Mouse (Mus musculus) liver, embryonic 14.5 days (tissue): Measurements from ENCODE around the gene Tmem273. TPM values are rescaled to one million over a fixed set of nuclear protein-coding genes. Genes with fewer than 3 reads are reported as not detected.

Source experiments
- ATAC-seq: fragments of 200-750 bp; cut with Nextera tagmentation; 2 replicates; pipeline ENCODE4 v1.8.0; 2017; ENCODE audit warnings: moderate number of reproducible peaks, mild to moderate bottlenecking, moderate library complexity; ENCODE audit not compliant: insufficient read depth
- DNase-seq, 3 experiments: peaks; one replicate each; pipeline ENCODE4 v3.0.0-alpha.2; 2012 to 2013; ENCODE audit warnings: low read depth in 3 of 3, low spot score in 3 of 3
- H3K27ac ChIP-seq: fragments of 300-500 bp; sonication (generic); 2 replicates; pipeline ENCODE4 v1.5.1; 2014; ENCODE audit warnings: moderate library complexity, mild to moderate bottlenecking, control low read depth, inconsistent platforms
- H3K27me3 ChIP-seq: fragments of 300-500 bp; sonication (generic); 2 replicates; pipeline ENCODE4 v1.6.1; 2014; ENCODE audit warnings: mild to moderate bottlenecking, low read length, moderate library complexity; ENCODE audit not compliant: control insufficient read depth, insufficient read depth
- H3K36me3 ChIP-seq: fragments of 300-500 bp; sonication (generic); replicated peaks from 2 replicates; pipeline ENCODE4 v1.6.1; 2014; ENCODE audit warnings: low read depth; ENCODE audit not compliant: control insufficient read depth, insufficient read depth
- H3K4me1 ChIP-seq, 2 experiments: fragments of 200-500 bp in 1 of 2; fragments of 300-500 bp in 1 of 2; sonication (generic) in 1 of 2; replicated peaks; 2 replicates each; pipeline ENCODE4 v1.6.1; 2012 to 2014; ENCODE audit warnings: antibody characterized with exemption in 1 of 2, inconsistent platforms in 1 of 2, low read length in 1 of 2; ENCODE audit not compliant: control insufficient read depth in 2 of 2, insufficient read depth in 2 of 2
- H3K4me2 ChIP-seq: fragments of 300-500 bp; sonication (generic); 2 replicates; pipeline ENCODE4 v1.6.1; 2014; ENCODE audit warnings: low read depth, mild to moderate bottlenecking, control low read depth, moderate library complexity
- H3K4me3 ChIP-seq, 2 experiments: fragments of 200-500 bp in 1 of 2; fragments of 300-500 bp in 1 of 2; sonication (generic) in 1 of 2; 2 replicates each; pipeline ENCODE4 v1.5.1; 2012 to 2014; ENCODE audit warnings: low read depth in 2 of 2, low read length in 2 of 2, mild to moderate bottlenecking in 2 of 2, control low read depth in 1 of 2, inconsistent platforms in 1 of 2, moderate library complexity in 1 of 2; ENCODE audit not compliant: insufficient read depth in 1 of 2
- H3K9ac ChIP-seq: fragments of 300-500 bp; sonication (generic); replicated peaks from 2 replicates; pipeline ENCODE4 v1.6.1; 2014; ENCODE audit warnings: mild to moderate bottlenecking, control low read depth, moderate library complexity
- H3K9me3 ChIP-seq: fragments of 300-500 bp; sonication (generic); 2 replicates; pipeline ENCODE4 v1.6.1; 2016; ENCODE audit warnings: low read length, mixed read lengths; ENCODE audit not compliant: control insufficient read depth
- CTCF ChIP-seq: IDR thresholded peaks from 2 replicates; pipeline ENCODE4 v1.5.1; 2016; ENCODE audit warnings: antibody characterized with exemption, low read depth, control low read depth
- EP300 ChIP-seq: IDR thresholded peaks from 2 replicates; pipeline ENCODE4 v1.6.1; 2016; ENCODE audit warnings: antibody characterized with exemption, low read depth
- WGBS: fragments of 180-500 bp; shearing (Covaris S2); extraction: QIAGEN DNeasy Blood & Tissue Kit; methylation state at CpG from one replicate; pipeline ENCODE4 v1.1.7; 2014; ENCODE audit not compliant: insufficient replicate concordance; 5-methylcytosine and 5-hydroxymethylcytosine counted together
- polyA plus RNA-seq, 2 experiments: library from polyadenylated mRNA; depleted of rRNA in 1 of 2; stranded (reverse) in 1 of 2; unstranded in 1 of 2; fragments of >200 nt; fragmentation: Nextera tagmentation in 1 of 2; extraction: Ambion mirVana in 1 of 2; gene quantifications; 2 replicates each; pipeline versions ENCODE4 v1.2.1 to v1.2.3; 2012 to 2014

Gene Tmem273
- polyA plus RNA-seq, 2 experiments = 1.4 to 1.5 TPM

DNA sequence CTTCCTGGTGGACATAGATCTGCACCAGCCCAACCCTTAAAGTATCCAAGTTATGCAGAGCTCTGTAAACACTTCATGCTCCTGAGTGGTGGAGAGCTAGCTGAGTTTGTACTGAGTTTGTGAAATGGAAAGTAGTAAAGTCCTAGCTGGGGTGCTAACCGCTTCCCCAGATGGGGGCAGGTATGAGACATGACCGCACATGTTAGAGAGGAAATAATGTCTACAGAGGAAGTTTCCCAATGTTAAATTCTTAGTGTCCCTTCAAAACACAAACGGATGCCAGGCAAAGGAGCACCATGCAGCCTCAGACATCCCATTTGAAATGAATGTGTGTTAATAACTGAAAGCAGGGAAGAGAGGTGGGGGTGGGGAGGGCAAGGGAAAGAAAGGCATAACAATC is 38.1 kb downstream of the Tmem273 start:
- H3K27ac ChIP-seq = no peak overlapping the region
- ATAC-seq (no peak), DNase-seq (no peak)
- no peak overlapping the region for H3K4me3 ChIP-seq
- TF ChIP-seq EP300 = no peak
- TF ChIP-seq CTCF = no peak
- no peaks in the 10 kb centered on the region for H3K27me3 ChIP-seq
- no peak overlapping the region for H3K9ac ChIP-seq
- H3K4me1 ChIP-seq = peaks cover 0 to 13% of the 10 kb centered on the region in 2 experiments; a peak in 2 of 4 replicates
- H3K36me3 ChIP-seq = no peaks in the 10 kb centered on the region
- no peaks in the 10 kb centered on the region for H3K9me3 ChIP-seq
- 48% methylated on average over 3 of the region's 3 CpGs for WGBS
- H3K4me2 ChIP-seq = no peak overlapping the region

DNA sequence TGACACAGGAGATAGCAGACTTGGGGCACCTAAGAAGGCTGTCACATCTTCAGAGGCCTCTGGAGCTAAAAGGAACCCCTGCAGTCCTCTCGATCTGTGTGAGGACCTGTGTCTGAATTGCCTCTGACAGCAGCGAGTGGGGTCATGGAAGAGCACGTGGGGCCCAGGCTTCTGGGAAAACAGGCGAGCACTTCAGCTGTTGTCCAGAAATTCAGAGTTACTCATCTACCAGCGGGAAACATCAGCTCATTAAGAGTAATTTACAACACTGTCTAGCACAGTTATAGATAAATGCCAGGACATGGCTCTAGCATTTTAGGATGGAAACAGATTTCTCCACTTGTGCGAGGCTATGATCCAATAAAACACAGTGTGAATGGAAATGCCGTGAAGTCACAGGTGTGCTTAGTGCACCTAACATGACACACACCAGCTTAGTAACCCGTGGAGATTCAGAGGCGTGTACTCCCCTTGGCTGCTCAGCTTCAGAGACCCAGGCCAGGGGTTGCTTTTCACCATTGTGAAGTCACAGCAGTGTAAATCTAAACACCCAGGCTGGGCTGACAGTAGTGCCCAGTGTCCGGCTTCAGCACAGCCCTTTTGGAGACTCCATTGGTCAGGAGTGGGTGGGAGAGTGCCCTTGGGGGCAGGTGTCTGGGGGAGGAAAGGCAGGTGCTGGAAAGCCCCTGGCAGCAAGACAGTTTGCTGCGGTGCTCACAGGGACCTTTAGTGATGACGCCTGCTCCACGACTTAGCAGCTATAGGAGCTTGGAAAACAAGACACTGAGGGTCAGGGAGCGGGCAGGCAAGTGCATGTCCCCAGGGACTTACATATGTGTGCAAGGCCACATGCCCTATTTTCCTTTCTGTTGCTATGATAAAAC is 38.7 kb downstream of the Tmem273 start:
- 55% methylated on average over 14 of the region's 14 CpGs for WGBS
- DNase-seq (no peak), ATAC-seq (no peak)
- H3K27me3 ChIP-seq = no peaks in the 10 kb centered on the region
- TF ChIP-seq CTCF (no peak), EP300 (no peak)
- H3K9me3 ChIP-seq = no peaks in the 10 kb centered on the region
- peaks cover 0 to 13% of the 10 kb centered on the region in 2 experiments; a peak in 2 of 4 replicates for H3K4me1 ChIP-seq
- no peak overlapping the region for H3K27ac ChIP-seq
- no peak overlapping the region for H3K9ac ChIP-seq
- no peaks in the 10 kb centered on the region for H3K36me3 ChIP-seq
- H3K4me2 ChIP-seq = no peak overlapping the region
- no peak overlapping the region for H3K4me3 ChIP-seq

DNA sequence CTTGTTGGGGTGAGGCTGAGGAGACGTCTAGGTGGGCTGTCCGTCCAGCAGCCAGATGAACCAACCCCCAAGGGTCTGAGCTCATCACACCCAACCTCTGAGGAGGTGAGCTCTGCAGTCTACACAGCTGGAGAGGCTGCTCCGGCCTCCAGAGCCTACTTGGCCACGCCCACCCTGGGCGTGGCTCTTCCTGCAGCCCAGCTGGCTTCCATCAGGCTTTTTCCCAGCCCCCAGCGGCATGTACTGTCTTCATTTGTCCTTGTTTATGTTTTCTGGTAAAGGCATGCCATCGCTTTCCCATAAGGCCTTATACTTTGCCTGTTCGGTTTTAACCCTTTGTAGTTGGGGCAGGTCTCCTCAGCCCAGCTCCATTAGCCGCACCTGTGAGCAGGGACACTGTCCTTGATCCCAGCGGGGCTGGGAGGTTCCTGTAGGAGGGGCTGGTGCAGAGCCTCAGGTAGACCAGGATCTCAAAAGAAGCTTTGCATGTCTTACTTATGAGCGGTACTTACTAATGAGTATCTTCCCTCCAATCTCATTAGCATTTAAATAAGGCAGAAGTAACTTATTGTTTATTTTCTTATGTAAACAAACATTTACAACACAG is 39.8 kb downstream of the Tmem273 start:
- H3K9ac ChIP-seq = no peak overlapping the region
- no peaks in the 10 kb centered on the region for H3K36me3 ChIP-seq
- no peak overlapping the region for H3K4me2 ChIP-seq
- 17% methylated on average over 11 of the region's 11 CpGs for WGBS
- ATAC-seq = no peak
- no peak overlapping the region for H3K4me3 ChIP-seq
- no peak for TF ChIP-seq CTCF
- no peak for TF ChIP-seq EP300
- H3K27ac ChIP-seq = no peak overlapping the region
- peaks cover 0 to 13% of the 10 kb centered on the region in 2 experiments; a peak in 2 of 4 replicates for H3K4me1 ChIP-seq
- H3K9me3 ChIP-seq = no peaks in the 10 kb centered on the region
- H3K27me3 ChIP-seq = no peaks in the 10 kb centered on the region
- no peak for DNase-seq

DNA sequence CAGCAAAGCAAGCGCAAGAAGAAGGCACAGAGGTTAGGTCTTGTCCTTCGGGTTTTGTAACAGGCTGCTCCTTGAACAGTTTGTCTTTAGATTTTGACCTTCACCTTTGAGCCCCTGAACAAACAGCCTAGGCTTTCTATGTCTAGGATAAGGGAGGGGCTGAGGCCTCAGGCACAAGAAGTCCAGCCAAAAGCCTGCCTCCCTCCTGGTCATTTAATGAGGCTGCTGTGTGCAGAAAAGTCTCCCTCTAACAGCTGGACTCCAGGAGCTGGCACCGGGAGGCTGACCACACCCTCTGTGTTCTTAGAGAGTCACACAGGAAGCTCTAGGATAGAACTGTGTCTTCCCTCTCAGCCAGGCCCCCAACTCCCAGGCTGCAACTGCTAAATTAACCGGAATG is 41.4 kb downstream of the Tmem273 start:
- WGBS = 58% methylated on average over 4 of the region's 4 CpGs
- TF ChIP-seq EP300 (no peak), CTCF (no peak)
- Histone ChIP-seq H3K9me3 (no peaks in the 10 kb centered on the region), H3K27me3 (no peaks in the 10 kb centered on the region), H3K27ac (no peak overlapping the region), H3K4me3 (no peak overlapping the region), H3K4me2 (no peak overlapping the region), H3K9ac (no peak overlapping the region), H3K4me1 (peaks cover 0 to 13% of the 10 kb centered on the region in 2 experiments; a peak in 2 of 4 replicates), H3K36me3 (no peaks in the 10 kb centered on the region)
- ATAC-seq = no peak
- DNase-seq = no peak

DNA sequence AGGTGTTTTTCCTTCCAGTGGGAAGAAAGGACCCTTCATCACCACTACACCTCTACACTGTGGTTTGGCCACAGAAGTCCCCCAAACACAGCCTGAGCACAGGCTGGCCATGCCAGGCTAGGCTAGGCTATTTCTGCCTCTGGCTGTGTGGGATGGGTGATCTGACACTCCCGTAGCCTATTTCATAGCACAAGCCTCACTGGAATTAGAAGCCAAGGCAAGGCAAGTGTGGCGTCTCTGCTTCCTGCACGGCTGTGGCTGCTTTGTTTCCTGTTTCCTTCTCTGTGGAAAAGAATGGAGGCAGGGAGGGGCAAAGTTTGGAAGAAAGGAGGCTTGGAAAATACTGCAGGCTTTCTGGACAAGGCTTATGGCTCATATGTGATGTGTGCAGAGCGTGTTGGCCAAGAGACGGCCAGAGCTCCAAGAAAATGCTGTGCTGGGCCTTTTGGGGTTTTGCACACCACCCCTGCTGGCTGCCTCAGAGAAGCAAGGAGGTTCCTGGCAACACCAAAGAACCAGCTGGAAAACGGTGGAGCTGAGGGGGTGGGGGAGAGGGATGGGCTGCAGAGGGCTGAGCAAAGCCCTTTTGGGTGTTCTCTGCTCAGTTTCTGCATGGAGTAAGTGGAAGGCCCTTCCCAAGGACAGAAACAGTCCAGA is 42.4 kb downstream of the Tmem273 start:
- Histone ChIP-seq H3K9ac (no peak overlapping the region), H3K4me2 (no peak overlapping the region), H3K4me1 (peaks cover 0 to 13% of the 10 kb centered on the region in 2 experiments; a peak in 2 of 4 replicates), H3K9me3 (no peaks in the 10 kb centered on the region), H3K27me3 (no peaks in the 10 kb centered on the region), H3K4me3 (no peak overlapping the region), H3K27ac (no peak overlapping the region), H3K36me3 (no peaks in the 10 kb centered on the region)
- 33% methylated on average over 6 of the region's 6 CpGs for WGBS
- TF ChIP-seq EP300 (no peak), CTCF (no peak)
- ATAC-seq (no peak), DNase-seq (no peak)
